Mouse (Mus musculus): Measurements from ENCODE around the gene Eya4. TPM values are rescaled to one million over a fixed set of nuclear protein-coding genes. Genes with fewer than 3 reads are reported as not detected.

The Eya4 gene
- total RNA-seq, 2 experiments from 2014 or later, result 25.6 to 27.9 TPM

- no peak for DNase-seq
Observed at GRCm38 (mm10) chr10:23062719-23063118, 287.9 kb downstream of the Eya4 start.

- DNase-seq, result no peak
Observed at GRCm38 (mm10) chr10:23060694-23061060, 289.9 kb downstream of the Eya4 start.

GRCm38 (mm10) chr10:23060041-23060693 is 290.4 kb downstream of the Eya4 start:
- DNase-seq, result no peak

GRCm38 (mm10) chr10:23053379-23053915 is 297.1 kb downstream of the Eya4 start:
- DNase-seq, result no peak

Data from gastrocnemius, postnatal 25 days (tissue).